Mouse (Mus musculus): ENCODE results near the gene Krt9.

- no peak for TF ChIP-seq CTCF (IDR thresholded peaks at IDR 0.05 in 2 of 3, conservative IDR thresholded peaks at IDR 0.05 in 1 of 3; ENCODE audit: control insufficient read depth in 1 of 3, insufficient read depth in 1 of 3, low read depth in 2 of 3, low read length in 3 of 3, poor library complexity in 1 of 3, severe bottlenecking in 1 of 3)
- TF ChIP-seq ZC3H11A (IDR thresholded peaks at IDR 0.05; ENCODE audit: low read depth, low read length), result no peak
- TF ChIP-seq TCF12 (IDR thresholded peaks at IDR 0.05; ENCODE audit: low read depth, low read length), result no peak
- TF ChIP-seq GABPA (IDR thresholded peaks at IDR 0.05; ENCODE audit: low read depth, low read length), result no peak
Measured at GRCm38 (mm10) chr11:100145104-100145503, 47.9 kb downstream of the Krt9 start.

All from MEL (cell line).